Mouse (Mus musculus) liver, embryonic 14.5 days (tissue): ENCODE measurements around the gene Dynlt1c. TPM values are rescaled to one million over a fixed set of nuclear protein-coding genes. Genes with fewer than 3 reads are reported as not detected.
"Not testable (repeated sequence)": the region's sequence is repeated elsewhere in the genome, so short reads cannot be mapped to it uniquely, and the experiment has no call there.

Experiments
- ATAC-seq: fragments of 200-750 bp; cut with Nextera tagmentation; 2 replicates; pipeline ENCODE4 v1.8.0; 2017; ENCODE audit warnings: moderate number of reproducible peaks, mild to moderate bottlenecking, moderate library complexity; ENCODE audit not compliant: insufficient read depth
- DNase-seq, 3 experiments: peaks; one replicate each; pipeline ENCODE4 v3.0.0-alpha.2; 2012 to 2013; ENCODE audit warnings: low read depth in 3 of 3, low spot score in 3 of 3
- H3K27ac ChIP-seq: fragments of 300-500 bp; sonication (generic); 2 replicates; pipeline ENCODE4 v1.5.1; 2014; ENCODE audit warnings: moderate library complexity, mild to moderate bottlenecking, control low read depth, inconsistent platforms
- H3K27me3 ChIP-seq: fragments of 300-500 bp; sonication (generic); 2 replicates; pipeline ENCODE4 v1.6.1; 2014; ENCODE audit warnings: mild to moderate bottlenecking, low read length, moderate library complexity; ENCODE audit not compliant: control insufficient read depth, insufficient read depth
- H3K36me3 ChIP-seq: fragments of 300-500 bp; sonication (generic); replicated peaks from 2 replicates; pipeline ENCODE4 v1.6.1; 2014; ENCODE audit warnings: low read depth; ENCODE audit not compliant: control insufficient read depth, insufficient read depth
- H3K4me1 ChIP-seq, 2 experiments: fragments of 200-500 bp in 1 of 2; fragments of 300-500 bp in 1 of 2; sonication (generic) in 1 of 2; replicated peaks; 2 replicates each; pipeline ENCODE4 v1.6.1; 2012 to 2014; ENCODE audit warnings: antibody characterized with exemption in 1 of 2, inconsistent platforms in 1 of 2, low read length in 1 of 2; ENCODE audit not compliant: control insufficient read depth in 2 of 2, insufficient read depth in 2 of 2
- H3K4me2 ChIP-seq: fragments of 300-500 bp; sonication (generic); 2 replicates; pipeline ENCODE4 v1.6.1; 2014; ENCODE audit warnings: low read depth, mild to moderate bottlenecking, control low read depth, moderate library complexity
- H3K4me3 ChIP-seq, 2 experiments: fragments of 200-500 bp in 1 of 2; fragments of 300-500 bp in 1 of 2; sonication (generic) in 1 of 2; 2 replicates each; pipeline ENCODE4 v1.5.1; 2012 to 2014; ENCODE audit warnings: low read depth in 2 of 2, low read length in 2 of 2, mild to moderate bottlenecking in 2 of 2, control low read depth in 1 of 2, inconsistent platforms in 1 of 2, moderate library complexity in 1 of 2; ENCODE audit not compliant: insufficient read depth in 1 of 2
- H3K9ac ChIP-seq: fragments of 300-500 bp; sonication (generic); replicated peaks from 2 replicates; pipeline ENCODE4 v1.6.1; 2014; ENCODE audit warnings: mild to moderate bottlenecking, control low read depth, moderate library complexity
- H3K9me3 ChIP-seq: fragments of 300-500 bp; sonication (generic); 2 replicates; pipeline ENCODE4 v1.6.1; 2016; ENCODE audit warnings: low read length, mixed read lengths; ENCODE audit not compliant: control insufficient read depth
- WGBS: fragments of 180-500 bp; shearing (Covaris S2); extraction: QIAGEN DNeasy Blood & Tissue Kit; methylation state at CpG from one replicate; pipeline ENCODE4 v1.1.7; 2014; ENCODE audit not compliant: insufficient replicate concordance; 5-methylcytosine and 5-hydroxymethylcytosine counted together
- polyA plus RNA-seq, 2 experiments: library from polyadenylated mRNA; depleted of rRNA in 1 of 2; stranded (reverse) in 1 of 2; unstranded in 1 of 2; fragments of >200 nt; fragmentation: Nextera tagmentation in 1 of 2; extraction: Ambion mirVana in 1 of 2; gene quantifications; 2 replicates each; pipeline versions ENCODE4 v1.2.1 to v1.2.3; 2012 to 2014

Dynlt1c gene
- polyA plus RNA-seq, 2 experiments = 2.8 to 6.2 TPM

DNA sequence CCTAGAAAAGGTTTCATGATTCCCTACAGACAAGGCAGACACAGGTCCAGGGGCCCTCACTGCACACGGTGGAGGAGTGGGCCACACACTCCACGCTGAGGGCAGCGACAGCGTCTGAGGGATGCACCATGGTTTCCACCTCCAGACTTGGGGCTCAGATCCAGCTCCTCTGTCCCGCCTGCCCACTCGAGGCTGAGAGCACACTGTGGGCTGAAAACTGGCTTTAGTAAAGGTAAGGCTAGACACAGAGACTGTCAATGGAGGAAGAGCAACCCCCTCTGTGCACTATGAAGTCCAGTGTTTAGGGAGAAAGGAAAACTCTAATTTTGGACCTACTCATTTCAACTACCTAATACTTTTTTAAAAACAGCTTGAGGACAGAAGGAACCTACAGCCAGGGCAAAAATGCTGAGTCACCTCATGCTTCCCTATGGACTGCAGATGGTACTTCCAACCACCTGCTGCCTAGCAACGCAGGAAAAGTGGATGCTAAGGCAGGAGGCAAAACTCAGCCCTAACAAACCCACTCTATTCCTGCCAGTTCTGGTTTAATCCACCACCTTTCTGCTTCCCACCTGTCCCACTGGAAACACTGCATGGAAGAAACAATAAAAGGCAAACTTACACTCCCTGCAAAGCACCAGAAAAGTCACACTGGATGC, 49.6 kb downstream of the Dynlt1c start:
- H3K9me3 ChIP-seq, H3K27me3 ChIP-seq, H3K36me3 ChIP-seq, H3K4me2 ChIP-seq, H3K4me1 ChIP-seq, DNase-seq, ATAC-seq, H3K27ac ChIP-seq, H3K9ac ChIP-seq, H3K4me3 ChIP-seq: not testable (repeated sequence)
- 88% methylated on average over 5 of the region's 7 CpGs for WGBS

DNA sequence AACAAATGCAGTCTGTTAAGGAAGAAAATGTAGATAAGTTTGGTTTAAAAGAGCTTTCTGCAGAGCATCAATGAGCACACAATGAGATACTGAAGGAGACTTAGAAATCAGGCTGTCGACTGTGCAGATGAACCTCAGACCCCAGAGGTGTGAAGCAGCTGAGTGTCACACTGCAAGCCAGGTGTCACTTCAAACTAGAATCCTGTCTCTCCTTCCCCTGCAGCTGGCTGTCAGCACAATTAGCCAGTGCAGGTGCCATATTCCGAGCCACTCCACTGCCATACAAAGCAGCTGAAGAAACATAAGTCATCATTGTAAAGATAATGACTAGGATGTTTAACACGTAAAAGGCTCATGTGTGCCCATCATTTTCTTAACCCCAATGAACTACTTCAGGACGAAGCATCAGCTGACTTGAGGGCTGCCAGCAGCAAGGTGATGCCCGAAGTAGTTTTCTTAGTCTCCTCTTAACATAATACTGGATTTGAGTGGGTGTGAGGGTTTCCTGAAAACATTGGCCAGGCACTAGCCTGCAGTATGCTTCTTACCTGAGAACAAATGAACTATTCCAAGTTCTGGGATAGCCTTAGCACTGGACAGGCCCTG, 52.0 kb downstream of the Dynlt1c start:
- not testable (repeated sequence) for H3K27ac ChIP-seq, ATAC-seq, H3K27me3 ChIP-seq, H3K4me3 ChIP-seq, H3K9me3 ChIP-seq, H3K4me2 ChIP-seq, H3K36me3 ChIP-seq, H3K4me1 ChIP-seq, DNase-seq, H3K9ac ChIP-seq
- WGBS = 69% methylated on average over 4 of the region's 5 CpGs

DNA sequence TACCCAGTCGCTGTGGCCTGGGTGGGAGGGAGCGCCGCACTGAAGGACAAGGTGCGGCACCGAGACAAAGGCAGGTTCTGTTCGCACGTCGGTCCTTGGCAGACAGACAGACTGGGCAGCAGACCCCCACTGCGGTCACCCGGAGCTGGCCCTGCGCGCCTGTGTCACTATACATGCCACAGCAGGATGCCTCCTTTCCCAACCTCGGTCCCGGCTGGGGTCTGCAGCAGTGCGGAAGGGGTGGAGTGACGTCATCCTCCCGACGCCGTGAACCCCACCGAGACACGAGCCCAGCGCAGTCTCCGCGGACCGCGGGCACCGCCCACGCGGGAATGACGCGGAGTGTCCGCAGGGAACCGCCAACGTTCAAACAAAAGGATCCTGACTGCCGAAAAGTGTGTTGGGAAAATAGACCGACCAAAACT, 53.6 kb downstream of the Dynlt1c start:
- H3K27ac ChIP-seq, H3K36me3 ChIP-seq, H3K4me1 ChIP-seq, H3K27me3 ChIP-seq, H3K9me3 ChIP-seq: not testable (repeated sequence)
- Histone ChIP-seq H3K4me2 (peak overlapping the region; percentile 73), H3K4me3 (peak overlapping the region; percentile 55 to 66), H3K9ac (peak overlapping the region; percentile 69)
- peak; percentile 72 for ATAC-seq
- peak; percentile 35 to 55 (median 41) for DNase-seq
- WGBS = under 1% methylated on average over 32 of the region's 36 CpGs

DNA sequence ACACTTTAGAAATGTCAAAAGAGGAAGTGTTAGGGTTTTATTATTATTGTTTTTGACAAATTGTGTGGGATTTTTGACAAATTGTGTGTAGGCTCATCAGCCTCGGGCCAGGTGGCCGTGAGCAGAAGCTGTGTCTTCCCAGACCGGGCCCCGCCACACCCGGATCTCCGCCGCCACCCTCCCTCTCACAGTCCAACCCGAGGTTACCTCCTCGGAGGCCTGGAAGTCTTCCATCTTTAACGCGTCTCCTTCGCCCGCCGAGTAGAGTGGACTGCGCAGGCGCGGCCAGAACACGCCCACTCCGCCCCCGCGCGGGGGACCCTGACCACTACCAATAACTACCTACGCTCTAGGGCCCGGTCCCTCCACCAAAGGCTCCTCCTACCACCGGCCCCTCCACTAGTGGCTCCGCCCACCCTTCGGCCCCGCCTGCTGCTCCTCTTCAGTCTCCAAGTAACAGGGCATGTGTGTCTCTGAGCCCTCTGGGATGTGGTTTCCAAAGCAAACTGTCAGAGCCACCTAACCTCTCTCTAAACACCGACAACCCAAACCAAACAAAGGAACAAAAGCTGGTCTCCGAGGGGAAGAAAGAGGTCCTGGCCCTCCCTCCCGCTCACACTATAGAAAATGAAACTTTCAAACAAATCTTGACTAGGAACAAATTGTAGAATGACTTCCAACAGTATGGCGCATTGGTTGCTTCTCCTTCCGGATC, 54.3 kb downstream of the Dynlt1c start, which contains the start of gene Dynlt1f:
Dynlt1f (minus strand) TSS at position 334 of the 715 bp plus-strand sequence.
- H3K27ac ChIP-seq, H3K36me3 ChIP-seq, H3K4me1 ChIP-seq, H3K9me3 ChIP-seq, DNase-seq, H3K27me3 ChIP-seq: not testable (repeated sequence)
- Histone ChIP-seq H3K4me3 (peak within 1 kb of the TSS; percentile 55 to 66), H3K9ac (peak within 1 kb of the TSS; percentile 69), H3K4me2 (peak within 1 kb of the TSS; percentile 73)
- ATAC-seq = peak; percentile 93
- WGBS = 3% methylated on average over 22 of the region's 33 CpGs

DNA sequence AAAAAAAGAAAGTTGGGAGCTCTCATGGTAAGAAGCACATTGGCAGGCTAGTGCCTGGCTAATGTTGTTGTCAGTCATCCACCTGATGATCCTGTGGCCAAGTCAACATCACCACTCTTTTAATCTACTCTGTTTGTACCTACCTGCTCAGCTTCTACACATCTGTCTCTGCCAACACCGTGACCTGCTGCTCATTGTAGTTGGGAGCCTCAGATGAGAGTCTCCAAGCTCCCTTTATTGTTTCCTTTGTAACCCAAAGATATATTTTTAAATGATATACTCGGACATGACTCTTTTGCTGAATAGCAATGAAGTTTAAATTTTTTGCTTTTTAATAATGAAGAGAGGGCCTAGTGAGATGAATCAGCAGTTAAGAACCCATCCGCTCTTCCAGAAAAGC, 55.0 kb downstream of the Dynlt1c start:
- H3K27ac ChIP-seq, DNase-seq, ATAC-seq, H3K36me3 ChIP-seq, H3K9ac ChIP-seq, H3K27me3 ChIP-seq, H3K4me2 ChIP-seq, H3K4me1 ChIP-seq, H3K9me3 ChIP-seq, H3K4me3 ChIP-seq: not testable (repeated sequence)
- WGBS = 70% methylated on average over 1 of the region's 3 CpGs

DNA sequence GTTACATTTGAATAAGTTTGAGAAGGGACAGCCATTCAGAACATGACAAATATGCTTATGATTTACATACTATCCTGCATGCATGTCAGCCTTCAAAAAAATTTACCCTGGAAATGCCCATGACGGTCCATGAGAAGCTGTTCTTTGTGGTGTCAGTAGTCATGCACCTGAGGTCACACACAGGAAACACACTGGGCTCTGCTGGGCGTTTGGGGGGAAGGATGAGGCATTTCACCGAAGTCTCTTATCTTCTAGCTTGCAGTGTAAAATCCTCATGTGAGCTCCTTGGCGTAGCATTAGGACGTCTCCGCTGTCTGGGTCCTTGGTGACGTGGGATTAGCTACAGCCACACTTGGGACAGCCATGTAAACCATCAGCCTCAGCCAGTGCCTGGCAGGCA, 57.3 kb downstream of the Dynlt1c start, which contains the start of gene Sytl3:
Sytl3 (plus strand) TSS at position 293 of the 400 bp plus-strand sequence.
- WGBS = 24% methylated on average over 3 of the region's 7 CpGs
- H3K9me3 ChIP-seq, H3K4me1 ChIP-seq, H3K4me2 ChIP-seq, ATAC-seq, H3K4me3 ChIP-seq, H3K27me3 ChIP-seq, H3K36me3 ChIP-seq, DNase-seq, H3K27ac ChIP-seq, H3K9ac ChIP-seq: not testable (repeated sequence)
